Mouse (Mus musculus) MEL (cell line): ENCODE data around the gene Muc2.

ENCODE experiments used
- CHD1 ChIP-seq: IDR thresholded peaks from 2 replicates; pipeline ENCODE4 v1.6.1; 2012; ENCODE audit warnings: low read depth, mild to moderate bottlenecking, inconsistent platforms, low read length, improper control_type of control experiment
- CHD2 ChIP-seq: IDR thresholded peaks from 2 replicates; pipeline ENCODE4 v1.6.1; 2011; ENCODE audit warnings: low read length, improper control_type of control experiment
- CTCF ChIP-seq, 3 experiments: IDR thresholded peaks in 2 of 3; conservative IDR thresholded peaks in 1 of 3; 2 replicates each; pipeline ENCODE4 v1.5.1; 2011 to 2012; ENCODE audit warnings: low read length in 3 of 3, low read depth in 2 of 3, mild to moderate bottlenecking in 2 of 3, improper control_type of control experiment in 1 of 3, inconsistent platforms in 1 of 3, mixed read lengths in 1 of 3, moderate library complexity in 1 of 3; ENCODE audit not compliant: control insufficient read depth in 1 of 3, insufficient read depth in 1 of 3, poor library complexity in 1 of 3, severe bottlenecking in 1 of 3
- E2F4 ChIP-seq: IDR thresholded peaks from 2 replicates; pipeline ENCODE4 v1.6.1; 2011; ENCODE audit warnings: low read depth, low read length, improper control_type of control experiment, borderline replicate concordance
- POLR2A ChIP-seq, 2 experiments: IDR thresholded peaks; 2 replicates each; pipeline ENCODE4 v1.6.1; 2011 to 2012; ENCODE audit warnings: low read length in 2 of 2, mild to moderate bottlenecking in 2 of 2, control low read depth in 1 of 2, improper control_type of control experiment in 1 of 2, low read depth in 1 of 2, moderate library complexity in 1 of 2; ENCODE audit not compliant: control insufficient read depth in 1 of 2, insufficient read depth in 1 of 2, poor library complexity in 1 of 2
- RAD21 ChIP-seq: IDR thresholded peaks from 2 replicates; pipeline ENCODE4 v1.6.1; 2011; ENCODE audit warnings: mild to moderate bottlenecking, low read depth, low read length, improper control_type of control experiment

DNA sequence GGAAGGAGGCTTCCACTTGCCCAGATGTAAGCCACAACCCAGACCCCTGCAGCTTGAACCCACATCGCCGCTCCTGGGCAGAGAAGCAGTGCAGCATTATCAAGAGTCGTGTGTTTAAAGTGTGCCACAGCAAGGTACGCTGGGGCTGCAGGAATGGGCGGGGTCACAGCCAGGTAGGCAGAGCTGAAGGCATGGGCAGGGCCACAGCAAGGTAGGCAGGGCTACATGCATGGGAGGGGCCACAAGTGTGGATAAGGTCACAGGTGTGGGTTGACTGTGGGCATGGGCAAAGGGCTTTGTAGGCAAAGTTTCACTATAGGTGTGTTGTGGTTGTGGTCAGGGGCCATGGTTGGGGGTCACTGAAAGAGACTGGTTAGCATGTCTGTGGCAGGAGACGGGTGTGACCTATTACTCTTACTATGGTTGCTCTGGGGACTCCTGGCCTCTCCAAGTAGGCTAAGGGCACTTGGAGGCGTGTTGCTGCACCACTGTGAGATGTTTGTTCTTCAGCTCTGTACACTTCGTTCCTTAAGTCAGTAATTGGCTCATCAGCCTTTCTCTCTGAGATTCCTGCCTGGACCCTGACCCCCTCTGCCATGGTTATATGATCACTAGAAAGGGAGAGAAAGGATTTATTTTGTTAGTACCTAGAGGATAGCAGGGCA, 9.5 kb downstream of the Muc2 start:
- TF ChIP-seq POLR2A (IDR thresholded peaks at IDR 0.05; ENCODE audit: control insufficient read depth in 1 of 2, insufficient read depth in 1 of 2, low read depth in 1 of 2, low read length in 2 of 2, poor library complexity in 1 of 2) (no peak), E2F4 (no peak), CHD1 (no peak), RAD21 (no peak), CHD2 (no peak), CTCF (IDR thresholded peaks at IDR 0.05 in 2 of 3, conservative IDR thresholded peaks at IDR 0.05 in 1 of 3; ENCODE audit: control insufficient read depth in 1 of 3, insufficient read depth in 1 of 3, low read depth in 2 of 3, low read length in 3 of 3, poor library complexity in 1 of 3, severe bottlenecking in 1 of 3) (no peak)
